Mouse (Mus musculus) cerebral cortex, adult 2 months (tissue): Measurements from ENCODE around the gene Ppt2.

Experiments used
- WGBS: fragments of 180-500 bp; shearing (Covaris S2); methylation state at CpG from one replicate; pipeline ENCODE4 v1.1.7; 2018; 5-methylcytosine and 5-hydroxymethylcytosine counted together

Ppt2 gene

DNA sequence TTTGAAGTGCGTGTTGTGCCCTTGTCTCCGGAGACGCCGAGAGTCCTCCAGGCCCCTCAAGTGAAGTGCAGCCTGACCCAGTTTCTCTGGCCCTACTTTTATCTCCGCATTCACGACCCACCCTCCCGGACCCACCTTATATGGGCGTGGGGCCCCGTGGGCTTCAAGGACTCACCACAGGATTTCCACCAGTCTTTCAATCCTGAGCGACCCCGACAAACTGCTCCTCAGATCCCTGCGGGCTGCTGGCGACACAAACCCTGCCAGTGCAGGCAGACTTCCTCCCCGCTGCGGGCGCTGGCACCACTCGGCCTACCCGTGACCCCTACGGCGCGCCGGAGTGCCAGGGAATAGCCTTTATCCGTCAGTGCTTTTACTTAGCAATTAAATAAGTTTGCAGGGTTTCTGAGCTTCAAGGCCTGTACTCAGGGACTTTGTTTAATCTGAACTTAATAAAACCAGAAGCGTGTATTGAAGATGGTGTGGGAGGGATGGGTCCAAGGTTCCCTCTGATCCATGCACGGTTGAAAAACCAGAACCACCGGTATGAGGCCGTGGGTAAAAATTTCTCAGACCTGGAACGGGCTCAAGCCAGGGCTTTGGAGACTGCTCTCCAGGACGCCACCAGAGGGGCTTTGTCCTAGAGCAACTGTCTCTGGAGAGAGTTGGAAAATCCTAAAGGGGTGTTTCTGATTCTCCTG lies at the start of gene Ppt2:
Gene Ppt2, minus strand, starts transcription at position 568 of the 701 bp plus-strand sequence.
- 1% methylated on average over 29 of the region's 29 CpGs for WGBS

DNA sequence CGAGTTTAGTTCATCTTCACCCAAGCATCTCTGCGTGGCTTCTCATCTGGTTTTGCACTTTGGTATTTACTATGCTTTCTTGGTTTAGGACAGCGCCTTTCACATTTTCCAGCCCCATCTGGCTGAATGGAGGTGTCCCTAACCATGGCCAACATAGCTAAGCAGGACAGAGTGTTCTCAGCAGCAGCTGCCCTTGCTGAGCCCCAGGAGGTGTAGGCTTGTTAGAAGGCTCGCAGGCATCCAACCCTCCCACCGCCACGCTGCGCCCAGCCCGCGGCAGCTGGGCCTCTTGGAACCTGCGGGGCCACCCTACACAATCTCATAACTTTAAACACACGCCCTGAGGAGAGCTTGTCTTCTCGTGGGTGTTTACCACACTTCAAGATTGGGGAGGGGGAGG lies 48.4 kb upstream of the Ppt2 start:
- WGBS: 80% methylated on average over 12 of the region's 12 CpGs

GRCm38 (mm10) chr17:34676093-34676460 lies 47.8 kb upstream of the Ppt2 start:
- 61% methylated on average over 6 of the region's 6 CpGs for WGBS

DNA sequence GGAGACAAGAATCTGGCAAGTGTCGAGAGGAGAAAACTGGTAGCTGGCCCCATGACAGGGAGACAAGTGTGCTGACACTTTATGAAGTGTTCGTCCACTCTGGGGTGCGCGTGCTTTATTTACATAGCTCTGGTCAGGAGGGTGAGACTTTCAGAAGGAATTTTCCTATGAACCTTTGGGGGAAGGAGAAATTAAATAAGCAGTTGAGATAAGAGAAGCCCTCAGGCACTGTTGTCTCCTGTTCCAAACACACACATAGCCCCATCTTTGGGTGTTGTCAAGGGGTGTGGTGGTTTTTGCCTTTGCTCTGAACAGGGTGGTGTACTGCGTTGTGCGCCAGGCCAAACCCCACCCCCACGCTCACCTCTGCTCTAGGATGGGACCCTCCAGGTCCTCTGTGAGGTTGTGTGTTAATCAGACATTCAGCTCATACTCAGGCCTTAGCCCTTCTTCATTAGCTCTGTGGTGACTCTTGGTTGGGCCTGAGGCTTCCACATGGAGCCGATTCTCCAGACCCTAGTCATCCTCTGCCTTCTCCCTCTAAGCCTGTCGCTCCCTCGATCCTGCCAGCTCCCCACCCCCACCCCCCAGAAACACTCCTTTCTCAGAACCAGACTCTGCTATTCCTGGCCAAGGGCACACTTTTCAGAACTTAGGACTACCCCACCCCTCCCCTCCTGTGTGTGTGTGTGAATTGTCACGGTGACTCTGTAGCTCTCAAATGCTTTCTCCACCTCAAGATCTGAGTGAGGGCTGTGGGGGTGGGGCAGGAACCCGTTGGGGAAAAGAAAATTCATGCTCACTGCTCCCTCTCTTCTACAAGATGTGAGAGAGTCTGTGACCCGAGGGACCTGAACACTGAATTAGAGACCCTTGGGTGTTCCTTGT lies 47.1 kb upstream of the Ppt2 start:
- 75% methylated on average over 13 of the region's 13 CpGs for WGBS

DNA sequence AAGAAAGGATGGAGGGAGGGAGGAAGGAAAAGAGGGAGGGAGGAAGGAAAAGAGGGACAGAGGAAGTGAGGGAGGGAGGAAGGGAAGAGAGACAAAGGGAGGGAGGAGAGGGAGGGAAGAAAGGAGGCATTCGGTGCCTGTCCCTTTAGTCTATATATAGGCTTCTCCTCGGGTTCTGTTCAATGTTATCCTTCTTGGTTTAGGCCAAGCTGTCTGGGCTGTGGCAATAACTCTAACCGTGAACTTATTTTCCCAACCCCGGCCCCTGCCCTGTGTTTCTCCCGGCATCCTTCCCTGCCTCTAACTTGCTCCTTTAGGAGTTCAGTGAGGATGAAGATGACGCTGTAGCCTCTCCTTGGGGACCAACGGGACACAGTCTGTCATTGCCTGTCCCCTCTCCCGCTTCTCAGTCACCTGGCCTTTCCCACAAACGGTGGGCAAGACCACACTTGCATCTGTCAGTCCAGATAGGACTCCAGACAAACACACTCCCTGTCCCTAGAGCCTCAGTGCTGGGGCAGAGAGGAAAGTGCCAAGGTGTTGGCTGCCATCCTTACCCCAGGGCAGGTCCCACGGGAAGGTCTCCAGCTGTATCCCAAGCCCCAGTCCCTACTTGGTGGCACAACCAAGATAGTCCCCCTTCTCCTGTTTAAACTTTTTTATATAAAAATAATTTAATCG lies 46.4 kb upstream of the Ppt2 start:
- WGBS: 75% methylated on average over 11 of the region's 11 CpGs

GRCm38 (mm10) chr17:34673139-34673538 lies 44.8 kb upstream of the Ppt2 start:
- 93% methylated on average over 7 of the region's 7 CpGs for whole genome bisulfite sequencing

GRCm38 (mm10) chr17:34672246-34672792 lies 44.0 kb upstream of the Ppt2 start:
- 32% methylated on average over 49 of the region's 49 CpGs for WGBS

- 11% methylated on average over 89 of the region's 93 CpGs for WGBS
These were observed 43.1 kb upstream of the Ppt2 start for GRCm38 (mm10) chr17:34671151-34672066.

DNA sequence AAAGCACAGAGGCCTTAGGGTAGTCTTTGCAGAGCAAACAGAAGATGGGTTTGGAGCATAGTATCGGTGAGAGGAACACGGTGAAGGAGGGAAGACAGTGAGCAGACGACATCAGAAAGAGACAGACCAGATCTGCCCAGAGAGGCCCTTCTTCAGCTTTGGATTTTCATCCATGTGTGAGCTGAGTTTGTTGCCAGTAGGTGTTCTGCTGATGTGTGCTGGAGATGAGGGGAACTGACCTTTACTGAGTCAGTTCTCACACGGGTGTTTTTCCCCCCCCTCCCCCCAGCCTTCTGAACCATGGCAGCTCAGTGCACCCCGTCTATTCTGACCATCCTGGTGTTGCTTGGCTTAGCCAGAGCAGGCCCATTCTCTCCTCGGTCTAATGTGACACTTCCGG lies 41.9 kb upstream of the Ppt2 start, which contains the start of gene Tnxb:
Gene Tnxb, plus strand, starts transcription at position 301 of the 400 bp plus-strand sequence.
- 73% methylated on average over 7 of the region's 7 CpGs for WGBS

- WGBS: 76% methylated on average over 7 of the region's 7 CpGs
These were observed 36.2 kb upstream of the Ppt2 start for GRCm38 (mm10) chr17:34664472-34664871.

DNA sequence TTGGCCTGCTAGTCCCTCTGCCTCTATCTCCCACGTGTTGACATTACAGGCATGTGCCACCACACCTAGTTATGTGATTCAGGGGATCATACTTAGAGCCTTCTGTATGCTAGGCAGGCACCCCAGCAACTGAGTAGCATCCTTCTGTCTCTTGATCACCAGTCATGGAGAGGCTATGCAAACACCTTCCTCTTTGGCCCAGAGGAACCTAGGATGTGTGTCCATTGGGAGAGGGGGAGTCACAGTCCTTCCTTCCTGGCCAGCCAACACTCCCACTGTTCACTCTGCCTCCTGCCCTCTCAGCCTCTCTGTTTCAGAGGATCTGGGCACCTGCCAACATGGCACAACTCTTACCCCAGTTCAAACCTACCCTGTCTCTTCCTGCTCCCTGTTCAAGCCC lies 35.2 kb upstream of the Ppt2 start:
- WGBS: 59% methylated on average over 1 of the region's 1 CpGs

GRCm38 (mm10) chr17:34662978-34663377 lies 34.7 kb upstream of the Ppt2 start:
- 88% methylated on average over 8 of the region's 8 CpGs for WGBS

GRCm38 (mm10) chr17:34662468-34662867 lies 34.2 kb upstream of the Ppt2 start:
- 86% methylated on average over 1 of the region's 1 CpGs for WGBS

GRCm38 (mm10) chr17:34661121-34661591 lies 32.8 kb upstream of the Ppt2 start:
- 11% methylated on average over 19 of the region's 19 CpGs for WGBS

GRCm38 (mm10) chr17:34660259-34660820 lies 32.0 kb upstream of the Ppt2 start:
- WGBS: 38% methylated on average over 11 of the region's 11 CpGs

DNA sequence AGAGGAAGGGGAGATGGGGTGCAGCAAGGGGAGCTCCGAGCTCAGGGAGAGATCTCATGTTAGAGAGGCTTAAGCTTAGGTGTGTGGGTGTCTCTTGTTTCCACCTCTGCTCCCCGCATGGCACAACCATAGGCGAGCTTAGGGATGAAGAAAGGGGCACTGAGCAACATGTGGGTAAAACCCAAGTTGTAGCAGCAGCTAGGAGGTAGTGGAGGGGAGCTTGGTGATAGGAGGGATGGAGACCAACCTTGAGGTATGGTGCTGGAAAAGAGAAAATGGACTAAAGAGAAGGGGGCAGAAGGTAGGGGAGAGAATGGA lies 31.5 kb upstream of the Ppt2 start:
- WGBS: 43% methylated on average over 3 of the region's 3 CpGs

DNA sequence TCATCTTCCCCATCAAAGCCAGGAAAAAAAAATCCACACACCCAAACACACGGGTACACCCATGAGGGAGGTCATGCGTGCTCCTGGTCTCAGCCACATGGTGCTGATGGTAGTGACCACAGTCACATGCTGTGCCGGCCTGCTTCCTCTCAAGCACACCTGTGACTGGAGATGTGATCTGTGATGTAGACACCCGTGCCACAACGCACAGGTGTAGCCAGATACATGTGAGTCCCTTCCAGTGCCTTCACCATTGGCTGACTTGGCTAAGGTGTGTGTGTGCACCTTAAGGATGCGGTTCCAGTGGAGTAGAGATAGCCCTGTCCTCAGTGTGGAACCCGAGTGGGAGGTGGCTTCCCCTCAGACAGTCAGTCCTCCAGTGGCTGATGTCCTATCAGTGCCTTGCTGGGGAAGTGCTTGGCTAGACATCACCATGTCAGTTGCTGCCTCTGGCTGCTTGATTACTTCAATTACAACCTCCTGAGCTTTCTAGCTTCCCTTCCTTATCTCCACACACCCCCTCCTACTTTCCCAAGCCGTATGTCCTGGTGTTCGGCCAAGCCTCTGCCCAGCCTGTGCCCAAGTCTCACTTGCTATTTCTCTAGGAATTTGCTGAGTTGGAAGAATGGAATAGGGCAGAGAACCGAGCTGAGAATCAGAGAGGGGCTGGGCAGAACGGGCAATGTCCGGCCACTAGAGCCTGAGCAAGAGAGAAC lies 31.0 kb upstream of the Ppt2 start:
- WGBS: 63% methylated on average over 12 of the region's 12 CpGs

DNA sequence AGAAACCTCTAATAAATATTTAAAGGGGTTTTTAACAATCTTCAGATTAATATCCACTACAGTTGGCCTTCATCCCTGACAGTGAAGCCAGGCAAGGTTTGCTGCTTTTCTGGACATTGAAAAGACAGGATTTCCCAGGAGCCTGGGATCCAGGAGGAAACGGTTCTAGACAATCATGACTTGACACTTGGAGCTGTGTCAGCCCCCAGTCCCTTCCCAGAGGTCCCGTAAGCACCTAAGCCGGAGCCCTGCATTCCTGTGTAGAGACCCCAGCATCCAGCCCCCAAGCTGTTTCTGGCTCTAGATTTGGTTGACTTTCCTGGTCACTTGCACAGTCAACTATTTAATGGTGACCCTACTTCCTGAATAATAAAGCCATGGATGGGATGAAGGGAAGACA lies 30.3 kb upstream of the Ppt2 start:
- WGBS: 83% methylated on average over 3 of the region's 3 CpGs

GRCm38 (mm10) chr17:34658145-34658544 lies 29.8 kb upstream of the Ppt2 start:
- 73% methylated on average over 2 of the region's 2 CpGs for WGBS

DNA sequence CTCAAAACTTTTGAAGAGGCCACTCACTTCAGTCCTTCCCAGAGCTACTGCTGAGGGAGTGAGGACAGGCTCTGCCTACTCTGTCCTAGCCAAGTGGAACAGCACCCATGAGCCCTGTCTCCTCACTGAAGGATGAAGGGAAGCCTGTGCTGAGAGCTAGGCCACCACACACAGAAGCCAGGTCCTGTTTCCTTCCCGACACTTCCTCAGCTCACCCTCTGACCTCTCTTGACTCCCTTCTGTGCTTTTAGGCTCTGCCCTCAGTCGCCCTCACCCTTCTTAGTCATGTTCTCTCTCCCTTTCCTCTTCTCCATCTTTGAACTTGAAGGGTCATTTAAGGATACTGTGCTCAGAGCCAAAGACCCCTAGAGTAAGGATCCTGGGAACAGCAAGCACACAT lies 29.0 kb upstream of the Ppt2 start:
- 39% methylated on average over 2 of the region's 2 CpGs for WGBS
